Mouse (Mus musculus) liver, embryonic 14.5 days (tissue): ENCODE results near the gene Nos1ap.

Experiments
- CTCF ChIP-seq: IDR thresholded peaks from 2 replicates; pipeline ENCODE4 v1.5.1; 2016; ENCODE audit warnings: antibody characterized with exemption, low read depth, control low read depth
- EP300 ChIP-seq: IDR thresholded peaks from 2 replicates; pipeline ENCODE4 v1.6.1; 2016; ENCODE audit warnings: antibody characterized with exemption, low read depth

DNA sequence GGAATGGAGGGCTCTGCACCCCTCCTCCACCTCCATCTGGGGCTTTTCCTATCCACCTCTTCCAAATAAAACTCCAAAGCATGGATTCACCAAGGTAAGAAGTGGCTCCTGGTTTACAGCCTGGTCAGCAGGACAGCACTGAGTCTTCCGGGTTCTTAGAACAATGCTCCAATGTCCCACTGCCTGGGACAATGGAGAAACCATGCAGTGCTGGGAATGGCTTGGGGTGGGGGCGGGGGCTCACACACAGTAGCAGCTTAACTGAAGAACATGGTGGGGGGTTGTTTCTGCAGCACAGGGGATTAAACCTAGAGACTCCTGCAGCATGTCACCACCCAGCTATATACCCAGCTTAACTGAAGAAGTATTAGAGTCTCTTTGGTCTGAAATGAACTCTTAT, 209.2 kb downstream of the Nos1ap start:
- TF ChIP-seq CTCF (no peak), EP300 (no peak)
